Mouse (Mus musculus) gastrocnemius, postnatal 14 days (tissue): Measurements from ENCODE around the gene Fam3a. TPM values are rescaled to one million over a fixed set of nuclear protein-coding genes. Genes with fewer than 3 reads are reported as not detected.

Experiments
- DNase-seq: peaks from one replicate; pipeline ENCODE4 v3.0.0; 2021; ENCODE audit warnings: mixed read lengths
- intact Hi-C: fragments of 180-260 bp; cut with DNase I; formaldehyde crosslinking; loops from one replicate; pipeline ENCODE4 v1.15.1; 2025; ENCODE audit warnings: low total_unique reads
- total RNA-seq, 2 experiments: library from RNA; stranded (reverse); gene quantifications; 2 replicates each; pipeline ENCODE4 v1.2.3; 2021

Fam3a gene
- total RNA-seq, 2 experiments from 2014 or later, result 14.1 to 17.7 TPM

DNA sequence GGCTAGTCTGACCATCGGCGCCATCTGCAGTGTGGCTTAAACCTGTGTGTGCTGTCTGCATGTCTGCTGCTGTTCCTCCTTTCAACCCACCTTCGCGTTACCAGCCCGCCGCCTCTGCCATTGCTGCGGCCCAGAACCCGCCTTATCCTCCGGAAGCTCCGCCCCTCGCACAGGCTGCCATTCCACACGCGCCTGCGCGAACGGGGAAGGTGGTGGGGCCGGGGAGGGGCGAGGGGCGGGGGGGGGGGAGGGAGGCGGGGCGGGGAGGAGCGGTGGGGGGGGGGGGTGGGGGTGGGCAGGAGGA lies 39.7 kb downstream of the Fam3a start, which contains the start of gene Lage3:
Gene Lage3 (minus strand): TSS at position 152 of the 304 bp plus-strand sequence.
- intact Hi-C loops, result no loop called here
- peak; percentile 84 for DNase-seq

DNA sequence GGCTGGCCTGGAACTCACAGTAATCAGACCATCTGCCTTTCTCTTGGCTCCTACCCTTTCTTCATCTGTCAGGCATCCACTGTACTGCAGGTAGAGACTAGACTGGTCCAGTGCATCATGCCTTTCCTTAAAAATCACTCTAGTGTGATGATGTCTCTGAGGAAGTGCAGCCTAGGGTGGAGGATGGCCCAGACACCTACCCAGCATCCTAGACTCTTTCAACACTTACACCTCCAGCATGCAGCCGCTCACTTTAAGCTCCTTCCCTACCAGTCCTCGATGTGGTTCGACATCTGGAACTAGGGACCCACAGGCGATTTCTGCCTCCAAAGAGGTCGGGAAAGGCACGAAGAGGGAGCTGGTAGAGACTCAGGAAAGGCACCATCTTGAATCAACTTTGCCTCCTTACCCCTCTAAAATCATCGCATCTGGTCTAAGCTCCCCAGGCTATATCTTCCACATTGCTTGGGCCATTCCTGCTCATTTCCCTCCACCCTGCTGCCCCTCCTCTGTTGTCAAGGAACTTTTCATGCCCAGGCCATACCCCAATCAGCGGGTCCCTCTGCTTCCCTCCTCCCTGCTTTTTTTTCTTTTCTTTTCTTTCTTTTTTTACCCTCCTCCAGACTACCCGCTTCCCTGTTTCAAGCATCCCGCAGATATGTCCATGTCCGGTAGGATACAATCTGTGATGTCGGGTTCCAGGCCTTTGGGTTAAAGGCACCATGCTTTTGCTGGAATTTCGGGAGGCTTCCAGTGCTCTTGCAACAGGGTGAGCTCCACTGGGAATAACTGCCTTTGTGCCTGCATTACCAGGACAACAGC lies 40.2 kb downstream of the Fam3a start:
- intact Hi-C loops, result no loop called here
- no peak for DNase-seq

Other genes with a start within 250 kb of the Fam3a start
- gene Tex28, start 225.4 kb downstream of the Fam3a start, total RNA-seq, result not detected
- not detected for gene Tktl1, start 216.0 kb downstream of the Fam3a start, total RNA-seq
- gene Flna, start 143.5 kb downstream of the Fam3a start, total RNA-seq, result 10 to 100 TPM; 78.1 to 92.7 TPM
- gene Emd, start 138.6 kb downstream of the Fam3a start, total RNA-seq, result 10 to 100 TPM; 17.5 to 18.4 TPM
- 100 to 1,000 TPM; 121 to 122 TPM for gene Rpl10, start 122.5 kb downstream of the Fam3a start, total RNA-seq
- gene Taz, start 111.4 kb downstream of the Fam3a start, total RNA-seq, result 10 to 100 TPM; 31.6 to 34.1 TPM
- gene Dnase1l1, start 110.9 kb downstream of the Fam3a start, total RNA-seq, result 10 to 100 TPM; 79.6 to 82.4 TPM
- gene Atp6ap1, start 96.2 kb downstream of the Fam3a start, total RNA-seq, result 10 to 100 TPM; 87.9 to 94.6 TPM
- 10 to 100 TPM; 36.3 to 38.9 TPM for gene Gdi1, start 88.3 kb downstream of the Fam3a start, total RNA-seq
- 10 to 100 TPM; 20.0 to 23.5 TPM for gene Fam50a, start 80.2 kb downstream of the Fam3a start, total RNA-seq
- gene Plxna3, start 64.2 kb downstream of the Fam3a start, total RNA-seq, result 1 to 10 TPM; 1.6 TPM
- 10 to 100 TPM; 36.1 to 36.3 TPM for gene Lage3, start 39.7 kb downstream of the Fam3a start, total RNA-seq
- 10 to 100 TPM; 43.5 to 46.7 TPM for gene Ubl4a, start 20.1 kb downstream of the Fam3a start, total RNA-seq
- gene Slc10a3, start 19.9 kb downstream of the Fam3a start, total RNA-seq, result 1 to 10 TPM; 3.9 to 4.1 TPM
- 10 to 100 TPM; 21.9 to 23.5 TPM for gene Ikbkg, start within 50 bp of the Fam3a start, total RNA-seq
- 1 to 10 TPM; 4.7 to 5.7 TPM for gene G6pdx, start 35.9 kb upstream of the Fam3a start, total RNA-seq
- gene Gm6880, start 88.1 kb upstream of the Fam3a start, total RNA-seq, result not detected
- not detected for gene Olfr1326-ps1, start 181.6 kb upstream of the Fam3a start, total RNA-seq
- gene Olfr1325, start 199.4 kb upstream of the Fam3a start, total RNA-seq, result not detected